35 mouse cellular contexts compared by ENCODE assay signal in the genomic region with DNA sequence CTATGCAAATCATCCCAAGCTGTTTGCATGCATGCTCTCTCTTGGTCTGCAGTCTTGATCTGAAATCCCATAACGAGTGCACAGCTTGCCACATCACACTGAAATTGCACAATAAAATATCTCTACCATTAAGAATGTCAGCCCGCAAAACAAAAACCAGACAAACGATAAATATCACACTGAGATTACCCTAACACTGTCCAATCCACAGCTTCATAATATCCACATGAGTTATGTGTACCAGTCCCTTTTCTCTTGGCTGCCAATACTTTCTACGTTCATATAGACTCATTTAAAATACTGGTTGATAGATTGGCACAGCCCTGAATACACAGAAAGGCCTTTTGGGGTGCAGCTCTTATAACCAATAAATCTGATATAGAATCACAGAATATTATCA.
"Had no signal": no experiment of that assay in that cellular context is flagged by ENCODE, and none has a peak within 500 bp of the region (broad histone marks: within the 10 kb centered on the region; RNA-seq: fewer than 3 reads in every experiment).

No protein-coding gene starts in this region.

- H3K27me3 ChIP-seq: heart, embryonic 12.5 days; heart, embryonic 13.5 days; heart, embryonic 15.5 days; hindbrain, embryonic 12.5 days; hindbrain, embryonic 13.5 days; hindbrain, embryonic 15.5 days; intestine, embryonic 15.5 days; kidney, embryonic 15.5 days had no signal

- H3K27ac ChIP-seq: heart, adult 2 months; heart, embryonic 10.5 days; heart, embryonic 13.5 days; heart, embryonic 15.5 days; hindbrain, embryonic 10.5 days; hindbrain, embryonic 12.5 days; hindbrain, embryonic 13.5 days; hindbrain, embryonic 14.5 days; hindbrain, embryonic 15.5 days; hindbrain, postnatal 0 days; intestine, embryonic 15.5 days; kidney, embryonic 15.5 days; kidney, postnatal 0 days; layer of hippocampus, adult 2 months had no signal

- H3K4me3 ChIP-seq: heart, adult 2 months; heart, embryonic 10.5 days; heart, embryonic 12.5 days; heart, embryonic 13.5 days; heart, embryonic 15.5 days; hindbrain, embryonic 10.5 days; hindbrain, embryonic 12.5 days; hindbrain, embryonic 13.5 days; hindbrain, embryonic 15.5 days; intestine, embryonic 15.5 days; kidney, embryonic 15.5 days; layer of hippocampus, adult 2 months had no signal

- H3K4me2 ChIP-seq: heart, embryonic 11.5 days; heart, embryonic 12.5 days; heart, embryonic 13.5 days; heart, embryonic 15.5 days; hindbrain, embryonic 12.5 days; hindbrain, embryonic 13.5 days; hindbrain, embryonic 14.5 days; hindbrain, embryonic 15.5 days; intestine, embryonic 15.5 days; kidney, embryonic 15.5 days had no signal

- H3K9me3 ChIP-seq: heart, embryonic 10.5 days; heart, embryonic 12.5 days; heart, embryonic 13.5 days; heart, embryonic 15.5 days; hindbrain, embryonic 12.5 days; hindbrain, embryonic 13.5 days; hindbrain, embryonic 15.5 days; intestine, embryonic 15.5 days; kidney, embryonic 15.5 days had no signal

- DNase-seq: heart, adult 18-20 months; heart, adult 2 months; heart, postnatal 10 days; heart, postnatal 14 days; heart, postnatal 36 days; heart, postnatal 4 days; kidney, adult 11 months; kidney, adult 18-20 months; kidney, adult 2 months; kidney, adult 9 months; kidney, postnatal 10 days; kidney, postnatal 14 days; kidney, postnatal 25 days; kidney, postnatal 36 days; kidney, postnatal 4 days; layer of hippocampus, adult 9-11 months had no signal

- H3K36me3 ChIP-seq: heart, embryonic 10.5 days; heart, embryonic 12.5 days; heart, embryonic 13.5 days; heart, embryonic 15.5 days; hindbrain, embryonic 10.5 days; hindbrain, embryonic 12.5 days; hindbrain, embryonic 13.5 days; hindbrain, embryonic 15.5 days; intestine, embryonic 15.5 days; kidney, embryonic 15.5 days had no signal

- H3K4me1 ChIP-seq: heart, embryonic 10.5 days; heart, embryonic 12.5 days; heart, embryonic 13.5 days; heart, embryonic 15.5 days; hindbrain, embryonic 10.5 days; hindbrain, embryonic 12.5 days; hindbrain, embryonic 13.5 days; hindbrain, embryonic 15.5 days; intestine, embryonic 15.5 days; kidney, embryonic 15.5 days had no signal

- H3K9ac ChIP-seq: heart, embryonic 12.5 days; heart, embryonic 13.5 days; heart, embryonic 15.5 days; hindbrain, embryonic 12.5 days; hindbrain, embryonic 13.5 days; hindbrain, embryonic 14.5 days; hindbrain, embryonic 15.5 days; intestine, embryonic 15.5 days; kidney, embryonic 15.5 days had no signal

- ATAC-seq: hindbrain, embryonic 16.5 days; hindbrain, postnatal 0 days; inflammation-experienced regulatory T-cells, adult 6 months; intestine, embryonic 15.5 days; intestine, embryonic 16.5 days; intestine, postnatal 0 days had no signal
